Mouse (Mus musculus) liver, embryonic 11.5 days (tissue): ENCODE measurements at regions not wholly inside any gene's neighbourhood (a gene's known extent, or its start where the extent isn't known, plus 50 kb on each side); places are given as distances from the start of the nearest gene placed in this dataset.
A peak's percentile ranks its signal among the peaks of the same experiment; 100 is the strongest.

Experiments used
- ATAC-seq: fragments of 200-750 bp; cut with Nextera tagmentation; replicated peaks from 2 replicates; pipeline ENCODE4 v1.8.0; 2017; ENCODE audit warnings: moderate number of reproducible peaks, mild to moderate bottlenecking, moderate TSS enrichment, moderate library complexity; ENCODE audit not compliant: low FRiP score
- DNase-seq: peaks from one replicate; pipeline ENCODE4 v3.0.0-alpha.2; 2017; ENCODE audit warnings: low spot score
- H3K27ac ChIP-seq: fragments of 300-500 bp; sonication (generic); 2 replicates; pipeline ENCODE4 v1.5.1; 2014; ENCODE audit warnings: mild to moderate bottlenecking, low read depth, low read length, control low read depth
- H3K27me3 ChIP-seq: fragments of 300-500 bp; sonication (generic); replicated peaks from 2 replicates; pipeline ENCODE4 v1.6.1; 2014; ENCODE audit warnings: low read length, mixed read lengths; ENCODE audit not compliant: control insufficient read depth, insufficient read depth
- H3K36me3 ChIP-seq: fragments of 300-500 bp; sonication (generic); 2 replicates; pipeline ENCODE4 v1.6.1; 2014; ENCODE audit warnings: mild to moderate bottlenecking, low read length, moderate library complexity, mixed read lengths; ENCODE audit not compliant: control insufficient read depth, insufficient read depth
- H3K4me1 ChIP-seq: fragments of 300-500 bp; sonication (generic); replicated peaks from 2 replicates; pipeline ENCODE4 v1.6.1; 2014; ENCODE audit warnings: low read length, mixed read lengths; ENCODE audit not compliant: control insufficient read depth, insufficient read depth
- H3K4me2 ChIP-seq: fragments of 300-500 bp; sonication (generic); 2 replicates; pipeline ENCODE4 v1.6.1; 2014; ENCODE audit warnings: mild to moderate bottlenecking, control low read depth, moderate library complexity
- H3K4me3 ChIP-seq: fragments of 300-500 bp; sonication (generic); 2 replicates; pipeline ENCODE4 v1.5.1; 2014; ENCODE audit warnings: low read depth, low read length, control low read depth
- H3K9ac ChIP-seq: fragments of 300-500 bp; sonication (generic); 2 replicates; pipeline ENCODE4 v1.6.1; 2014; ENCODE audit warnings: low read depth, low read length, control low read depth
- H3K9me3 ChIP-seq: fragments of 300-500 bp; sonication (generic); 2 replicates; pipeline ENCODE4 v1.6.1; 2016; ENCODE audit warnings: low read length, inconsistent platforms, mixed read lengths; ENCODE audit not compliant: control insufficient read depth
- WGBS: fragments of 180-500 bp; shearing (Covaris S2); extraction: QIAGEN DNeasy Blood & Tissue Kit; methylation state at CpG from one replicate; pipeline ENCODE4 v1.1.7; 2014; 5-methylcytosine and 5-hydroxymethylcytosine counted together

DNA sequence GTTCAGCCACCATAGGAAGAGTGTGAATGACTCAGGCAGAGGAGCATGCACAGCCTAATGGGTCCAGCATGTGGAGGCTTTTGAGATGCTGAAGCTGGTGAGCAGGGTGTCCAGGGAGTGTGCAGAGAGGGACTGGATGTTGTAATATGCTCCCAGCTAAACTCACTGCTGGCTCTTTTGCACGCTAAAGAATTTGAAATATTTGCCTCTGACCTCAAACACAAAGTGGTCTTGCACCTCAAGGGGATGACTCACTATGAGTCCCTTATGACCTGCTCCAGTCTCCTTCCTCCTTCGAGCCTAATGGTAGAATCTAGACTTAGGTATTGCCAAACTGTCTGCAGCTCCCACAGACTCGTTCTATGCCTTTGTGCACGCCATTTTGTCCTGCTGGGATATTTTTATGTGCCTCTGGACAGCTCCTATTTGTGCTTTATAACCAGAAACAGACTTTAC is 55.0 kb upstream of the Slit3 start:
- Histone ChIP-seq H3K27ac (no peak overlapping the region), H3K27me3 (no peaks in the 10 kb centered on the region), H3K4me2 (no peak overlapping the region), H3K9ac (no peak overlapping the region), H3K36me3 (no peaks in the 10 kb centered on the region), H3K4me1 (no peaks in the 10 kb centered on the region), H3K9me3 (no peaks in the 10 kb centered on the region), H3K4me3 (no peak overlapping the region)
- DNase-seq (no peak), ATAC-seq (no peak)
- 49% methylated on average over 4 of the region's 4 CpGs for WGBS

DNA sequence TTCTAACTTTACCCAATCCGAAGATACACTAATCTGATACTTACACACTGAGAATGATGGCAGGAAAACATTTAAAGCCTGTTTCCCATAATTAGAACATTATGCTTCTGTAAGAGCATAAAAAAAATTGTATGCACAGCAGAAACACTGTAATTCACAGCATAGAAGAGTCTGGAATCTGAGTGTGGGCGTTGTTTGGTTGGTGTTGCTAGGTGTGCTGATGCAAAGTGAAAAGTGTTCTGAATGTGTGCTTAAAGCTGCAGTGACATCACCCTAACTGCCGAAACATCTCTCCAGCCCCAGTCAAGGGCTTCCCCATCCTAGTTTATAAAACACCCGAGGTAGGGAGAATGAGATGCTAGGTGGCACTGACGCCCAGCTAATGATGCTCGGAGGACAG is 63.2 kb upstream of the Slit3 start:
- H3K36me3 ChIP-seq = no peaks in the 10 kb centered on the region
- H3K4me2 ChIP-seq = no peak overlapping the region
- no peak for ATAC-seq
- 77% methylated on average over 6 of the region's 6 CpGs for WGBS
- no peaks in the 10 kb centered on the region for H3K9me3 ChIP-seq
- no peaks in the 10 kb centered on the region for H3K27me3 ChIP-seq
- no peak overlapping the region for H3K9ac ChIP-seq
- no peak for DNase-seq
- no peak overlapping the region for H3K4me3 ChIP-seq
- H3K27ac ChIP-seq = no peak overlapping the region
- no peaks in the 10 kb centered on the region for H3K4me1 ChIP-seq

DNA sequence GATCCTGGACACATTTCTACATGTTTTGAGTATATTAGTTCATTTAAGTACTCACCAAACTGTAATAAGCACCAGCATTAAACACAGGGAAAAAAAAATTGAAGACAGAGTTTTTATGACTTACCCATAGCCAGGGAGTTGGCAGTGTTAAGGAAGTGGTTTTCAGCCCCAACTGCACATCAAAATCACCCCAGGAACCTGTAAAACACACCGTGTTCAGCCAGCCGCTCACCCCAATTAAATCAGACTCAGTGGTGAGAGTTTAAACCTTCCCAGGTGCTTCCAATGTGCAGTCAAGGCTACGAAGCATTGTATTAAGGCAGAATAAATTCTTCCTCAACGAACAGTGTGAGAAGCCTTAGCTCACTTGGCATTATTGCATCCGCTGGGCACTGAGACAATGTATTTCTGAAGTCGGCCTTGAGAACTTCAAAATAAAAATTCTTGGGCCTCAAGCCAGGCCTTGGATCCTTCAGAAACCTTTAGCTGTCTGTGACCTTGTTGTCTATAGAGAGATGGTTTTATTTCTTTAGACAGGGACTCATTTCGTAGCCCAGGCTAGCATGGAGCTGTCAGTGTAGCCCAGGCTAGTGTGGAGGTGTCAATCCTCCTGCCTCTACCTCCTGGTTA is 65.4 kb upstream of the Slit3 start:
- ATAC-seq (no peak), DNase-seq (no peak)
- no peaks in the 10 kb centered on the region for H3K27me3 ChIP-seq
- H3K9ac ChIP-seq = no peak overlapping the region
- H3K4me1 ChIP-seq = no peaks in the 10 kb centered on the region
- no peaks in the 10 kb centered on the region for H3K36me3 ChIP-seq
- WGBS = 80% methylated on average over 7 of the region's 7 CpGs
- H3K4me3 ChIP-seq = no peak overlapping the region
- no peak overlapping the region for H3K4me2 ChIP-seq
- H3K27ac ChIP-seq = no peak overlapping the region
- H3K9me3 ChIP-seq = no peaks in the 10 kb centered on the region

DNA sequence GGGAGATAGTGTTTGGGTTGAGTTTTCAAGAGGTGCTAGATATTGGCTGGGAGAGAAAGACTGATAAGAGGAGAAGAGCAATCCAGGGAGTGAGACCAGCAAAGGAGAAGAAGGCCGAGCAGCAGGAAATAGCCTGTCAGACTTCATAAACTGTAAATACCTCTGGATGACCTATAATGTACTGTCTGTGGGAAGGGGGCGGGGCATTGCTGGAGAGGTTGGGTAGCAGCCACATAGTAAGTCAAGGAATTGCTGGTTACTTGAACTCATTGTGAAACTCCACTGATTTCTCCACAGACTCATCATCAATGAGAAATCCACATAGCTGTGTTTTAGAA is 67.4 kb upstream of the Slit3 start:
- Histone ChIP-seq H3K9ac (no peak overlapping the region), H3K4me2 (no peak overlapping the region), H3K4me3 (no peak overlapping the region), H3K36me3 (no peaks in the 10 kb centered on the region), H3K27ac (no peak overlapping the region), H3K4me1 (no peaks in the 10 kb centered on the region), H3K9me3 (no peaks in the 10 kb centered on the region), H3K27me3 (no peaks in the 10 kb centered on the region)
- 49% methylated on average over 2 of the region's 2 CpGs for WGBS
- no peak for ATAC-seq
- DNase-seq = no peak

DNA sequence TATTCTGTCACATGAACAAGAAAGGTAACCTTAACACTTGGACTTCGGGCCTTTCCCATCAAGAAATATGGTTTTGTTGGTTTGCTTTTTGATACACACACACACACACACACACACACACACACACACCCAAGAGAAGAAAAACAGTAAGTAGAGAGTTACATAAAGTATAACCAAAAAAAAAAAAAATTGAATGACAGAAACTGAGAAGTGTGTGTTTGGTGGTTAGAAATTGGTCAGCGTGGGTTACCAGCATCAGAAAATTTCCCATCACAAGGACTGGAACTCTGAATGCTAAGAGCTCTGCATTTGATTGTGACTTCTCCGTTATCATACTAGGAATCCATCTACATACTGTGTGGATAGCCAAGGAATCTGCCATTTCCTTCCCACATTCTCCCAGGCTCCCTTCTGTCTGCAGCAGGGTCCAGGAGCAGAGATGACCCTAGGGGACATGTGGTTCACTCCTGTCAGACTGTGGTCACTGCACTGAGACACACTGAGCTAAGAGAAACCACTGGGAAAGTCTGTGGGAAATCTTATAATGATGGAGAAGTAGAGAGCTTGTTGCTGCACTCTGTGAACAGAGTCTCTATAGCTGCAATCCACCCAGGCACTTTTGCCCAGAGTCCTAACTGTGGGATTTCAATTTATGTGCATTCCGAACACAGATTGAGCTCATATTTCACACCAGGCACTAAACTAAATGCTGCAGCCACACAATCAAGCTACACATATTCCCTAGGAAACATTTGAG is 68.0 kb upstream of the Slit3 start:
- Histone ChIP-seq H3K36me3 (no peaks in the 10 kb centered on the region), H3K4me2 (no peak overlapping the region), H3K9me3 (no peaks in the 10 kb centered on the region), H3K4me3 (no peak overlapping the region), H3K27ac (no peak overlapping the region), H3K27me3 (no peaks in the 10 kb centered on the region), H3K9ac (no peak overlapping the region), H3K4me1 (no peaks in the 10 kb centered on the region)
- no peak for DNase-seq
- no peak for ATAC-seq
- 70% methylated on average over 4 of the region's 4 CpGs for WGBS

DNA sequence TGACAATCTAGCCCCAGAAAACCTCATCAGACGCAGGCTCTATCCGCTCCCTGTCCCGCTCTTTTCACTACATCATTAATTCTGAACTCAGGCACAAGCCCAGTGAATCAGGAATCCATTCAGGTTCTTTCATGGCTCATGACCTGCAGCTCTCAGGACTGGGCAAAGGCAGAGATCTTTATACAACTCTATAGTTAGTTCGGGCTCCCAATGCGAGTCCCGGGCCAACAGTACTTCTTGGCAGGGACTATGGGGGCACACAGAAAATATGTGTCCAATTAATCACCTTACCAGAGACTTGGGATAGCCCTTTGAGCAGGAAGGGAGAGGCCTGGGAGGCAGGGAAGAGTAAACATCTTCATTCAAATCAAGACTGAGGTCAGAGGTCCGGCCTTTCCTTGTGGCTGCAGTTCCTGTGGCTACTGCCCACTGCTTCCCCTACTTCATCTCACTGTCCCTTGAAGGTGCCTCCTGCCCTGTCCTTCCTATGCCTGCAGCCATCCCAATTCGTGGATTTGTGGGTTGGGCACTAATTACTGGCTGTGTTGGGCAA is 71.3 kb upstream of the Slit3 start:
- Histone ChIP-seq H3K36me3 (no peaks in the 10 kb centered on the region), H3K9me3 (no peaks in the 10 kb centered on the region), H3K9ac (no peak overlapping the region), H3K4me1 (no peaks in the 10 kb centered on the region), H3K27me3 (no peaks in the 10 kb centered on the region), H3K27ac (no peak overlapping the region), H3K4me2 (no peak overlapping the region), H3K4me3 (no peak overlapping the region)
- 74% methylated on average over 8 of the region's 8 CpGs for WGBS
- DNase-seq (no peak), ATAC-seq (no peak)

DNA sequence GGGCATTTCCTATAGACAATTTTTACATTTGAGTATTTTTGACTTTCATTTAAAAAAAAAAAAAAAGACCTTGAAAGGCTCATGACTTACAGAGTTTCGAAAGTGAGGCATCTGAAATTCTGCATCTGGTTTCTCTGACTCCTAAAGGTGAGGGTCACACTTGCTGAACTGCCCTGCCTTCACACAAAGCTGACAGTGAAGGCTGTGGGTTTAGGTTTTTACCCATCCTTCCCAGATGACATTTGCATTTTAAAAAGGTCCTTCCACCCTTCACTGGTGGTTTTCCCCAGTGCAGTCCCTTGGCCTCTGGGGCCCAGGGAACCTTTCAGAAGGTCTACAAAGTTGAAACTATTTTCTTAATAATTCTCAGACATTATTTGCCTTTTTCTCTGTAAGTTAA is 76.4 kb upstream of the Slit3 start:
- Histone ChIP-seq H3K27ac (no peak overlapping the region), H3K4me2 (no peak overlapping the region), H3K9me3 (no peaks in the 10 kb centered on the region), H3K9ac (no peak overlapping the region), H3K4me1 (no peaks in the 10 kb centered on the region), H3K4me3 (no peak overlapping the region), H3K27me3 (no peaks in the 10 kb centered on the region), H3K36me3 (no peaks in the 10 kb centered on the region)
- WGBS = 62% methylated on average over 1 of the region's 1 CpGs
- ATAC-seq (no peak), DNase-seq (no peak)

DNA sequence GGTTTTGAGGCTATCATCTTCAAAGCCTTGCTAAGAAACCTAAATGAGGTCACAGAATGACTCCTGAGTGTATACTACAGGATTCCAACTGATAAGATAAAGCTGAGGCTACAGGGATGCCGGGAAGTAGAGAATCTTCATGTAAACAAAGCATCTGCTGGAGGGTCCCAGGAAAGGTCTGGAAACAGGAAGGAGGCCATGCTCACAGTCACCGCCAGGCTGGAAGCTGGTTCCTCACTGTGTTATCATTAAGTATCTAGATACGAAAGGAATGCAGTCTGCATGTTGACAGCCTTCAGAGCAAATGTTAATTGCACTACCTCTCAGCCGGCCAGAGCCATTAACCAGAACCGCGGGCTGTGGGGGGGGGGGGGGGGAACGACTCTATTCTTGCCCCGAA is 96.6 kb upstream of the Slit3 start:
- Histone ChIP-seq H3K4me2 (peak overlapping the region; percentile 2; the same call in 1 of the 2 replicates), H3K27ac (no peak overlapping the region), H3K9ac (no peak overlapping the region), H3K4me1 (no peaks in the 10 kb centered on the region), H3K4me3 (no peak overlapping the region), H3K9me3 (no peaks in the 10 kb centered on the region), H3K36me3 (no peaks in the 10 kb centered on the region), H3K27me3 (no peaks in the 10 kb centered on the region)
- 6% methylated on average over 7 of the region's 8 CpGs for WGBS
- no peak for ATAC-seq
- no peak for DNase-seq

DNA sequence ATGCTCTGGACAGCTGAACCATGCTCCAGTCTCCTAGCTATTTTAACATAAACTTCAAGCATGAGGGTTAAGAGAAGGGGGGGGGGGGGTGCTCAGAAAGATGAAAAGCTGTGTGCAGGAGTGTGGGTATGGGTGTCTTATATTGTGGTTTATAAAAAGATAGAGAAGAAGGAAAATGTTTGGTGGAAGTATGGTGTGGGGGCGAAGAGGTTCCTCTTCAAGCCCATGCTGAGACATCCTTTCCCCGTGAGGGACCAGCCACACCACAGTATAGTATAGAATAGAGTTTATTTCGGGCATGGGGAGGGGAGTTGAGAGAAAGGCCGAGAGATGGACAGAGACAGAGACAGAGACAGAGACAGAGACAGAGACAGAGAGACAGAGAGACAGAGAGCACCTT is 97.2 kb upstream of the Slit3 start:
- Histone ChIP-seq H3K9ac (no peak overlapping the region), H3K9me3 (no peaks in the 10 kb centered on the region), H3K36me3 (no peaks in the 10 kb centered on the region), H3K27me3 (no peaks in the 10 kb centered on the region), H3K4me3 (no peak overlapping the region), H3K27ac (no peak overlapping the region), H3K4me2 (no peak overlapping the region), H3K4me1 (no peaks in the 10 kb centered on the region)
- 61% methylated on average over 4 of the region's 4 CpGs for WGBS
- ATAC-seq (no peak), DNase-seq (no peak)
